Mouse (Mus musculus): ENCODE measurements around the gene Nyap2. TPM values are rescaled to one million over a fixed set of nuclear protein-coding genes. Genes with fewer than 3 reads are reported as not detected.
"Not testable (repeated sequence)": the region's sequence is repeated elsewhere in the genome, so short reads cannot be mapped to it uniquely, and the experiment has no call there.

The Nyap2 gene
- polyA plus RNA-seq, 1 experiment: 0.06 TPM

- Histone ChIP-seq H3K36me3 (ENCODE audit: control insufficient read depth, insufficient read depth, low read length) (no peaks in the 10 kb centered on the region), H3K4me1 (ENCODE audit: control insufficient read depth, insufficient read depth, low read length) (no peaks in the 10 kb centered on the region), H3K4me3 (ENCODE audit: insufficient read depth, low read depth, low read length) (no peak overlapping the region), H3K27ac (ENCODE audit: insufficient read depth, low read depth, low read length) (no peak overlapping the region), H3K27me3 (replicated peaks; ENCODE audit: control insufficient read depth, insufficient read depth, low read length) (no peaks in the 10 kb centered on the region; the same call in 1 of the 2 replicates)
- TF ChIP-seq POLR2A (IDR thresholded peaks at IDR 0.05; ENCODE audit: low read depth, low read length): no peak
- WGBS: 63% methylated on average over 1 of the region's 1 CpGs
- no peak for DNase-seq
These were observed 96.6 kb downstream of the Nyap2 start for GRCm38 (mm10) chr1:81173303-81173702.

GRCm38 (mm10) chr1:81179725-81180124 lies 103.0 kb downstream of the Nyap2 start:
- Histone ChIP-seq H3K36me3 (ENCODE audit: control insufficient read depth, insufficient read depth, low read length) (no peaks in the 10 kb centered on the region), H3K27ac (ENCODE audit: insufficient read depth, low read depth, low read length) (no peak overlapping the region), H3K4me3 (ENCODE audit: insufficient read depth, low read depth, low read length) (no peak overlapping the region), H3K27me3 (replicated peaks; ENCODE audit: control insufficient read depth, insufficient read depth, low read length) (no peaks in the 10 kb centered on the region), H3K4me1 (ENCODE audit: control insufficient read depth, insufficient read depth, low read length) (no peaks in the 10 kb centered on the region)
- DNase-seq: no peak
- TF ChIP-seq CTCF (conservative IDR thresholded peaks at IDR 0.05; ENCODE audit: insufficient read depth, insufficient read length, low read depth, low read length) (no peak), POLR2A (IDR thresholded peaks at IDR 0.05; ENCODE audit: low read depth, low read length) (no peak)
- WGBS: 91% methylated on average over 4 of the region's 4 CpGs

GRCm38 (mm10) chr1:81180686-81181085 lies 103.9 kb downstream of the Nyap2 start:
- TF ChIP-seq POLR2A (IDR thresholded peaks at IDR 0.05; ENCODE audit: low read depth, low read length): no peak
- TF ChIP-seq CTCF (conservative IDR thresholded peaks at IDR 0.05; ENCODE audit: insufficient read depth, insufficient read length, low read depth, low read length): no peak
- Histone ChIP-seq H3K4me1 (ENCODE audit: control insufficient read depth, insufficient read depth, low read length) (no peaks in the 10 kb centered on the region), H3K27ac (ENCODE audit: insufficient read depth, low read depth, low read length) (no peak overlapping the region), H3K27me3 (replicated peaks; ENCODE audit: control insufficient read depth, insufficient read depth, low read length) (no peaks in the 10 kb centered on the region), H3K4me3 (ENCODE audit: insufficient read depth, low read depth, low read length) (no peak overlapping the region), H3K36me3 (ENCODE audit: control insufficient read depth, insufficient read depth, low read length) (no peaks in the 10 kb centered on the region)
- DNase-seq: no peak
- 64% methylated on average over 3 of the region's 3 CpGs for WGBS

DNA sequence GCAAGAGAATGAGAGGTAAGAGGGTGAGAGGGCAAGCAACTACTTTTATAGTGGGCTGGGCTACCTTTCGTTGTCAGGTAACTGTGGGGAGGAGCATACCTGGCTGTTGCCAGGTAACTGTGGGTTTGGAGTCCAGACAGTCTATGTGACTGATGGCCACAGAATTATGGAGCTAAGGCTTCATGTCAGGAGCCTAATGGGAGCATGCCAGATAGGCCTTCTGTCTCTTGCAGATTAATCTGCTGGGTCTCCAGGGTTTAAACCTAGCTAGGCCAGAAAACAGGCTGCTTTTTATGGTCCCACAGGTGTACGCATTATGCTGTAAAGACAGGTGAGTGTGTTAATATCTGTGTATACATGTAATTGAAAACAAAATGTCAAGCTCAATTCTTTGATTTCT lies 132.8 kb downstream of the Nyap2 start:
- 90% methylated on average over 2 of the region's 2 CpGs for WGBS
- no peak overlapping the region for H3K4me3 ChIP-seq (ENCODE audit: insufficient read depth, low read depth, low read length)
- TF ChIP-seq POLR2A (IDR thresholded peaks at IDR 0.05; ENCODE audit: low read depth, low read length): no peak
- no peak for TF ChIP-seq CTCF (conservative IDR thresholded peaks at IDR 0.05; ENCODE audit: insufficient read depth, insufficient read length, low read depth, low read length)
- H3K36me3 ChIP-seq (ENCODE audit: control insufficient read depth, insufficient read depth, low read length): no peaks in the 10 kb centered on the region
- no peak for DNase-seq
- H3K4me1 ChIP-seq (ENCODE audit: control insufficient read depth, insufficient read depth, low read length): no peaks in the 10 kb centered on the region
- no peak overlapping the region for H3K27ac ChIP-seq (ENCODE audit: insufficient read depth, low read depth, low read length)
- H3K27me3 ChIP-seq (replicated peaks; ENCODE audit: control insufficient read depth, insufficient read depth, low read length): no peaks in the 10 kb centered on the region

DNA sequence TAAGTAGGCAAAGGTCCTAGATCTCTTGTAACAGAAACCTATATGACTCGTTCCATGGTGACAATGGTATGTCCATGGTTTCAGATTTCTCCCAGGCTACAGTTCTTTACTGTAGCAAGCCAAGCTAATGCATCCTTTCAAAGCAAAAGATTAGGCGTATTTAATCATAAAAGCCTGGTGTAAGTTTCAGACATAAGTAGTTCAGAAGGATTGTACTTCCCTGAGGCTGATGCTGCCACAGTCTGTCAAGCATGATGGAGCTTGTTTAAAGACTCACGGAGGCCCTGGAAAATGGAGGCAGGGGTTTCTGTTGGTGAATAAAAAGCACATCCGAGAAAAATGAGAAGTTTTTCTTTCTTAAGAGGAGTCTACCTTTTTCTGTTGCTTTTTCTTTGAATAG lies 134.7 kb downstream of the Nyap2 start:
- H3K36me3 ChIP-seq (ENCODE audit: control insufficient read depth, insufficient read depth, low read length): no peaks in the 10 kb centered on the region
- no peaks in the 10 kb centered on the region for H3K27me3 ChIP-seq (replicated peaks; ENCODE audit: control insufficient read depth, insufficient read depth, low read length)
- no peak overlapping the region for H3K4me3 ChIP-seq (ENCODE audit: insufficient read depth, low read depth, low read length)
- TF ChIP-seq CTCF (conservative IDR thresholded peaks at IDR 0.05; ENCODE audit: insufficient read depth, insufficient read length, low read depth, low read length) (no peak), POLR2A (IDR thresholded peaks at IDR 0.05; ENCODE audit: low read depth, low read length) (no peak)
- DNase-seq: no peak
- H3K27ac ChIP-seq (ENCODE audit: insufficient read depth, low read depth, low read length): no peak overlapping the region
- H3K4me1 ChIP-seq (ENCODE audit: control insufficient read depth, insufficient read depth, low read length): no peaks in the 10 kb centered on the region
- WGBS: 41% methylated on average over 4 of the region's 4 CpGs

GRCm38 (mm10) chr1:81219790-81220189 lies 143.0 kb downstream of the Nyap2 start:
- no peak overlapping the region for H3K27ac ChIP-seq (ENCODE audit: insufficient read depth, low read depth, low read length)
- 74% methylated on average over 1 of the region's 1 CpGs for WGBS
- no peaks in the 10 kb centered on the region for H3K27me3 ChIP-seq (replicated peaks; ENCODE audit: control insufficient read depth, insufficient read depth, low read length)
- no peaks in the 10 kb centered on the region for H3K4me1 ChIP-seq (ENCODE audit: control insufficient read depth, insufficient read depth, low read length)
- no peak overlapping the region for H3K4me3 ChIP-seq (ENCODE audit: insufficient read depth, low read depth, low read length)
- no peak for DNase-seq
- H3K36me3 ChIP-seq (ENCODE audit: control insufficient read depth, insufficient read depth, low read length): no peaks in the 10 kb centered on the region
- TF ChIP-seq CTCF (conservative IDR thresholded peaks at IDR 0.05; ENCODE audit: insufficient read depth, insufficient read length, low read depth, low read length) (no peak), POLR2A (IDR thresholded peaks at IDR 0.05; ENCODE audit: low read depth, low read length) (no peak)

- DNase-seq: no peak
- no peaks in the 10 kb centered on the region for H3K4me1 ChIP-seq (ENCODE audit: control insufficient read depth, insufficient read depth, low read length)
- H3K4me3 ChIP-seq (ENCODE audit: insufficient read depth, low read depth, low read length): no peak overlapping the region
- no peak overlapping the region for H3K27ac ChIP-seq (ENCODE audit: insufficient read depth, low read depth, low read length)
- no peaks in the 10 kb centered on the region for H3K36me3 ChIP-seq (ENCODE audit: control insufficient read depth, insufficient read depth, low read length)
- no peaks in the 10 kb centered on the region for H3K27me3 ChIP-seq (replicated peaks; ENCODE audit: control insufficient read depth, insufficient read depth, low read length)
- no peak for TF ChIP-seq CTCF (conservative IDR thresholded peaks at IDR 0.05; ENCODE audit: insufficient read depth, insufficient read length, low read depth, low read length)
- TF ChIP-seq POLR2A (IDR thresholded peaks at IDR 0.05; ENCODE audit: low read depth, low read length): no peak
- 32% methylated on average over 2 of the region's 2 CpGs for WGBS
These were observed 155.1 kb downstream of the Nyap2 start for GRCm38 (mm10) chr1:81231759-81232406.

- not testable (repeated sequence) for H3K4me1 ChIP-seq (ENCODE audit: control insufficient read depth, insufficient read depth, low read length); H3K27me3 ChIP-seq (replicated peaks; ENCODE audit: control insufficient read depth, insufficient read depth, low read length); DNase-seq; H3K36me3 ChIP-seq (ENCODE audit: control insufficient read depth, insufficient read depth, low read length); H3K27ac ChIP-seq (ENCODE audit: insufficient read depth, low read depth, low read length); H3K4me3 ChIP-seq (ENCODE audit: insufficient read depth, low read depth, low read length)
- WGBS: 73% methylated on average over 5 of the region's 5 CpGs
These were observed 155.6 kb downstream of the Nyap2 start for GRCm38 (mm10) chr1:81232407-81232789.
